Mouse (Mus musculus) stomach, embryonic 16.5 days (tissue): ENCODE results near the gene Cfb. TPM values are rescaled to one million over a fixed set of nuclear protein-coding genes. Genes with fewer than 3 reads are reported as not detected.
"Not testable (repeated sequence)": the region's sequence is repeated elsewhere in the genome, so short reads cannot be mapped to it uniquely, and the experiment has no call there.

Source experiments
- ATAC-seq: fragments of 200-750 bp; cut with Nextera tagmentation; 2 replicates; pipeline ENCODE4 v1.8.0; 2017; ENCODE audit warnings: moderate number of reproducible peaks, moderate TSS enrichment; ENCODE audit not compliant: insufficient read depth, low FRiP score
- H3K27ac ChIP-seq: fragments of 300-500 bp; sonication (generic); 2 replicates; pipeline ENCODE4 v1.5.1; 2014; ENCODE audit warnings: low read length
- H3K27me3 ChIP-seq: fragments of 300-500 bp; sonication (generic); 2 replicates; pipeline ENCODE4 v1.6.1; 2014; ENCODE audit warnings: low read length, control low read depth, mixed read lengths; ENCODE audit not compliant: control insufficient read depth, insufficient read depth
- H3K36me3 ChIP-seq: fragments of 300-500 bp; sonication (generic); 2 replicates; pipeline ENCODE4 v1.6.1; 2014; ENCODE audit warnings: low read length; ENCODE audit not compliant: control insufficient read depth, insufficient read depth
- H3K4me1 ChIP-seq: fragments of 300-500 bp; sonication (generic); 2 replicates; pipeline ENCODE4 v1.6.1; 2014; ENCODE audit warnings: low read length, control low read depth, mixed read lengths; ENCODE audit not compliant: control insufficient read depth, insufficient read depth
- H3K4me2 ChIP-seq: fragments of 300-500 bp; sonication (generic); 2 replicates; pipeline ENCODE4 v1.6.1; 2014; ENCODE audit warnings: low read depth, low read length, mixed read lengths
- H3K4me3 ChIP-seq: fragments of 300-500 bp; sonication (generic); replicated peaks from 2 replicates; pipeline ENCODE4 v1.5.1; 2014; ENCODE audit warnings: mild to moderate bottlenecking, low read length
- H3K9ac ChIP-seq: fragments of 300-500 bp; sonication (generic); 2 replicates; pipeline ENCODE4 v1.6.1; 2014; ENCODE audit warnings: low read length
- H3K9me3 ChIP-seq: fragments of 300-500 bp; sonication (generic); replicated peaks from 2 replicates; pipeline ENCODE4 v1.6.1; 2016; ENCODE audit warnings: low read length, control low read depth; ENCODE audit not compliant: control insufficient read depth
- WGBS: fragments of 180-500 bp; shearing (Covaris S2); extraction: QIAGEN DNeasy Blood & Tissue Kit; methylation state at CpG from one replicate; pipeline ENCODE4 v1.1.7; 2014; 5-methylcytosine and 5-hydroxymethylcytosine counted together
- polyA plus RNA-seq: library from polyadenylated mRNA; unstranded; fragments of >200 nt; fragmentation: Nextera tagmentation; extraction: Ambion mirVana; gene quantifications from 2 replicates; pipeline ENCODE4 v1.2.1, GENCODE M21; 2015

The Cfb gene
- polyA plus RNA-seq, 1 experiment from 2014 or later = 27.8 TPM

DNA sequence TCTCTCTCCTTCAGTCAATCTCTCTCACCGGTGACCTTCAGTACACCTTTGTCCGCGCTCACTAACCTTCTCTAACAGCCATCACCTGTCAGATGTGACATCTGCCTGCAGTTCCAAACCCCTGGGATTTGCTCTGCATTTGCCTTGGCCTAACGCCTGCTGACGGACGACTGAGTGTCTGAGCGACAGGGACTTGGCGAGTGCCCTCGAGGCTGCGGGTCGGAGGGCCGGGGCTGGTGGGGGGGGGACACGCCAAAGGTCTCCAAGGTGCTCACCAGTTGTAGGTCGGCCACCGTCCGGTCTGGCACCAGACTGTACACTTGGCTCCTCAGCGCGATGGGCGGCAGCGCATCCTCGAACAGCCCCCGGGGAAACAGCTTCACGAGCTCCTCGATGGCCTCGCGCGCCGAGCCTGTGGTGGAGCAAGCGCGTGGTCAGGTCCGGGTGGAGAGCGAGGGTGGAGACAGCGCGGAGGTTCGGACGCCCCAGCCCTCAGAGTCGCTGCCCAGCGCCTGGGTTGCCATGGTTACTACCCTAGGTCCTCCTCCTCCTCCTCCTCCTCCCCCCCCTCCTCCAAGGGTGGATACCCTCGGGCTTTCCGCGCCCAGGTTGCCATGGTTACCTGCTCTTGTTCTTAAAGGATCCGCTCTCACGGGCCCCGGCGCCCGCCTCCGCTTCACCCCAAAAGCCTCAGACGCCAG lies 26.0 kb downstream of the Cfb start:
- 3% methylated on average over 48 of the region's 48 CpGs for WGBS
- H3K9me3 ChIP-seq = no peaks in the 10 kb centered on the region
- H3K4me1 ChIP-seq = peaks cover 14% of the 10 kb centered on the region
- H3K9ac ChIP-seq = peak overlapping the region; percentile 79
- H3K27me3 ChIP-seq = no peaks in the 10 kb centered on the region
- H3K4me3 ChIP-seq = peak overlapping the region; percentile 85
- peaks cover 6% of the 10 kb centered on the region; the same call in 1 of the 2 replicates for H3K36me3 ChIP-seq
- H3K27ac ChIP-seq = peak overlapping the region; percentile 61; the same call in 1 of the 2 replicates
- peak; percentile 71 for ATAC-seq
- peak overlapping the region; percentile 98 for H3K4me2 ChIP-seq

DNA sequence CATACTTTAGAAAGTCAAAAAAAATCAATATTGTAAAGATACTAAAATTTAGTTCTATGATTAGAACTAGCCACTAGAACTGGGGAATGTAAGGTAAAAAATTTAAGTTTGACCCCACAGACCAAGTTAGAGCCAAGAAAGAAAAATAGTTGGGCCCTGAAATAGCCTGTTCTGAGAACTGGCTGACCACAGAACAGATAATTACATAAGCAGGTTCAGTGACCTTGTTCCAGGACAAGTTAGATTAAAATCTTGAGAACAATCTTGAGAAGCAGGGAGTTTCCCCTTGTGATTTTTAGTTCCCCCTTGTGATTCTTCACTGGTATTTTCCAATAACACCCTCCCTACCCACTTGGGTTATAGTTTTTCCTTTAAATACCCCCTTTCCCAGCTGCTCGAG lies 31.5 kb downstream of the Cfb start:
- not testable (repeated sequence) for H3K27me3 ChIP-seq, H3K4me1 ChIP-seq, H3K4me2 ChIP-seq, H3K9ac ChIP-seq, H3K9me3 ChIP-seq, H3K4me3 ChIP-seq, H3K27ac ChIP-seq, ATAC-seq
- WGBS = 95% methylated on average over 1 of the region's 1 CpGs
- peaks cover 26% of the 10 kb centered on the region for H3K36me3 ChIP-seq

DNA sequence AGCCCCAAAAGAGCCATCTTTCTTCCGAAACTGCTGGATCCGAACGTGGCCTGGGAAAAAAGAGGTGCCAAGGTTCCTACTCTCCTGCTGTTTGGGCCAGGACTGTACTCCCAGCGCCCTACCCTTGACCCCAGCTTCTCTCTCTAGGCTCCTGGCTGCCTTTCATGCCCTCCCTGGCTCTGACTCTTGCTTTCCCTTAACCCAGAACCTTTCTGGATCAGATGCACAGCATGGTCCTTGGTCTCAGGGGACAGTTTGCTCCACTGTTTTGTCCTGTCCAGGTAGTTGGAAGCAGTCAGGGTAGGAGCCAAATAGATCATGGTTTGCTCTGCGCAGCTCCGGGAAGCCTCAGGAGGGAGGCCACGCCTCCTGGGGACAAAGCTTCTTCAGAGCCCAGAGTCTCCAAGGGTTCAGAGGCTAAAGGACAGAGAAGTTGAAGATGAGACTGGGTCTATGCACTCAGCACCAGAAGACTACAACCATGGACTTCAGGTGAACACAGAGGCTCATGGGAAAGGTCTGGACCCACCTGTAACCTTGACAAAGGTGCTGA lies 47.4 kb downstream of the Cfb start:
- ATAC-seq = no peak
- Histone ChIP-seq H3K9me3 (no peaks in the 10 kb centered on the region), H3K27me3 (no peaks in the 10 kb centered on the region), H3K4me2 (no peak overlapping the region), H3K27ac (no peak overlapping the region), H3K4me1 (no peaks in the 10 kb centered on the region), H3K9ac (no peak overlapping the region), H3K4me3 (no peak overlapping the region), H3K36me3 (no peaks in the 10 kb centered on the region)
- 74% methylated on average over 7 of the region's 7 CpGs for WGBS

DNA sequence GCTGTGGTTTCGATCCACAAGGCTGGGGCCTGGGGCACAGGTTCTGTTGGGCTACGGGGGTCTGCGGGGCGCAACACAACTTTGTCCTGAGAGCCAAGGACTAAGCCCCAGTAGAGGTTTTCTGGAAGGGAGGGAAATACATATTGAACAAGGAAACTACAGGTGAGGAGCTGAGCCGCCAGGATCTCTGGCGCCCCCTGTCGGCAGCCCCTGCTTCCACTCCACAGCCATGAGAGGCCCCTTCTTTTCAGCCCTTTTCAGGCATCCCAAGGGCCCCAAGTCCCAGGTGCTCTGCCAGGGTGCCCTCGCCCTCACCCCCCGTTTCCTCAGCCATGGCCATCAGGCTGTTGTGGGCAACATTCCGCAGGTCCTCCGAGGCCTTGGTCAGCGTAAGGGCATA lies 48.6 kb downstream of the Cfb start:
- WGBS = 58% methylated on average over 11 of the region's 12 CpGs
- H3K27ac ChIP-seq, H3K9ac ChIP-seq, H3K9me3 ChIP-seq, H3K36me3 ChIP-seq, H3K27me3 ChIP-seq, ATAC-seq, H3K4me2 ChIP-seq, H3K4me1 ChIP-seq, H3K4me3 ChIP-seq: not testable (repeated sequence)

DNA sequence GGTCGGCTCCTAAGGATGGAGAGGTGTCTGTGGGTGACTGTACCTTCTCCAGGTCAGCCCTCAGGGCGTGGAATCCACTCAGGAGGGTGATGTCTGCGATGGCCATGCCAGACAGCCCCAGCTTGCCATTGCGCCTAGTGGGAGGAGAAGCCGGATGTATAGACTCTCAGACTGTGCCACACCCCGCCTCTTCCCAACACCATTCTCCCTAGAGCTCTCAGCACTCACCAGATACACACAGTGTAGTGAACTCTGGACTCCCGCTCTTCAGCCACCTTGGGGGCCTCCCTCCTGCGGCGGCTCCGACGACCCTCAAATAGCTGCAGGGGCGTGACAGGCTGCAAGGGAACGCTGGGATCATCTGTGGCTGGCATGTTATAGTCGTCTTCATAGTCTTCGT lies 51.0 kb downstream of the Cfb start:
- H3K4me3 ChIP-seq = no peak overlapping the region
- ATAC-seq = no peak
- H3K27me3 ChIP-seq = no peaks in the 10 kb centered on the region
- no peaks in the 10 kb centered on the region for H3K36me3 ChIP-seq
- 66% methylated on average over 15 of the region's 15 CpGs for WGBS
- no peaks in the 10 kb centered on the region for H3K9me3 ChIP-seq
- no peaks in the 10 kb centered on the region for H3K4me1 ChIP-seq
- no peak overlapping the region for H3K4me2 ChIP-seq
- no peak overlapping the region for H3K9ac ChIP-seq
- H3K27ac ChIP-seq = no peak overlapping the region

DNA sequence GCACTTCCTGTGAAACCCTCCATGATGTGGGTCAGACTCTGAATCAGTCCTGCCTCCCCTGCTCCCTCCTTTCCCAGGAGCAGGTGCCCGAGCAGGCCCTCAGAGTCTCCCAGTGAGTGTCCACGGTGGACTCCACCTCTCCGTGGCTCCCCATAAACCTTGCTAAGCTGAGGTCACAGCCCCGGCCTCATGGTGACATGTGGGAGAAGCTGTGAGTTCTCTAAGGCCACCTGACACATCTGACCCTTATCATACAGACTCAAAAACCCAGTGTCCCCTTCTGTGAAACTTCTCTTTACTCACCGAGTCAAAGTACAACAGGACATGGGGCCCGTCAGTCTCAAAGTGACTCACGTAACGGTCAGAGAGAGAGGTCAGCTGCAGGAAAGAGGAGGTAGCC lies 51.5 kb downstream of the Cfb start:
- not testable (repeated sequence) for H3K36me3 ChIP-seq, H3K4me2 ChIP-seq, H3K4me1 ChIP-seq, H3K27me3 ChIP-seq, ATAC-seq, H3K4me3 ChIP-seq, H3K9ac ChIP-seq, H3K27ac ChIP-seq, H3K9me3 ChIP-seq
- 80% methylated on average over 8 of the region's 8 CpGs for WGBS

DNA sequence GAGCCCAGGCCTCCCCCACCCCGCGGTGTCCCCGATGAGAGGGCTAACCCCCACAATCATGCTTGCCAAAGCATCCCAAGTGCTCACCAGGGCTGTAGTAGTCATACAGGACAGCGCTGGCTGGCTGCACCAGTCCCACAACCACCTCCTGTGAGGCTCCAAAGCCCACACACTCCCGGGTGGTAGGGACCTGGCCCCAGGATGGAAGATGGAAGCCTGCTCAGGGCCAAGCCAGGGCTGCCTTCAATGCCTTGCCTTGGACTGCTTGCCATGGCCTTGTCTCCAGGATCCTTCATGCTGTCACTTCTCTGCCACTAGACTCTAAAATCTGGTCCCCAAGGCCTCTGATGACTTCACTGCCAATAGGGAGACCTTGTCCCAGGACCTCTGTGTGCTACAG lies 51.9 kb downstream of the Cfb start:
- H3K27ac ChIP-seq, H3K4me1 ChIP-seq, H3K9me3 ChIP-seq, H3K4me2 ChIP-seq, H3K9ac ChIP-seq, H3K27me3 ChIP-seq, ATAC-seq, H3K4me3 ChIP-seq, H3K36me3 ChIP-seq: not testable (repeated sequence)
- 90% methylated on average over 5 of the region's 5 CpGs for WGBS

DNA sequence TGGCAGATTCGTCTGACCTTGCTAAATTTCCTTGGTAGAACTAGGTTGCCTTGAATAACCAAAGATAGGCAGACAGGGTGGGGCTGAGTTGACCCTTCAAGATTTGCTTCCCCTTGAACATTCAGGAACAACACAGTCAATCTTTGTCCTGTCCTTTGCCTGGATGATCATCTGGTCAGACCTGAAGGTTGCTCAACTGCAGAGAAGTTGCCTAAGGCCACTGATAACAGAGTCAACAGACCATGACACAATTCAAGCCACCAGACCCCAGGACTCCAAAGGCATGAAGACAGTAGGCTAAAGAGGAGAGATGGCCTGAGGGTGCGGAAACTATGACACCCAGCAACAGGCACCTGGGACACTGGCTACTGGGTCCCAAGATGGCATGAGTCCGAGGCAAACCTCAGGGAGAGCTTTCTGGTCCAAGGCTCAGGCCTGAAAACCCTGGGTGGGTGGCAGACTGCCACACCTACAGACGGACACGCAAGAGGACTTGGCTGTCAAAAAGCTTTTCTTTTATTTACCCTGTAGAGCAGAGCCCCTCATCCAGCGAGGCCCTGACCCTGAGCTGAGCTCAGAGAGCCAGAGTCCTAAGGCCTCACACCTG lies 53.6 kb downstream of the Cfb start:
- Histone ChIP-seq H3K9ac (no peak overlapping the region), H3K9me3 (no peaks in the 10 kb centered on the region; the same call in 1 of the 2 replicates), H3K4me3 (no peak overlapping the region), H3K27ac (no peak overlapping the region), H3K27me3 (no peaks in the 10 kb centered on the region), H3K4me2 (no peak overlapping the region), H3K4me1 (no peaks in the 10 kb centered on the region), H3K36me3 (no peaks in the 10 kb centered on the region)
- WGBS = 73% methylated on average over 6 of the region's 6 CpGs
- no peak for ATAC-seq

DNA sequence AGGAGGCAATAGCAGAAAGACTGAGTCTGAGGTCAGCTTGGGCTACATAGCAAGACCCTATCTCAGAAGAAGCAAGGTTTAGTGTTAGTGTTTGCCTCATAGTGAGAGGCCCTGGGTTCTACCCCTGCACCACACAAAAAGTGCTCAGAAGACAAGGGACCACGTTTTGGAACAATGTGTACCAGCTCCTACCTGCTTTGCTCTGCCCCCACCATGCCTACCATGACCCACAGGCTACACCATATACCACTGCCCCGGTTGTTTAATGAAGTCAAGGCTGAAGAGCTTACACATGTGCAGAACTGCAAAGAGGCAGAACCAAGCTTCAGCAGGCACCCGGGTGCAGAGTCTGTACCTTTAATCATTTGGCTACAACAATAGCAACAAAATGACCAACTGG lies 55.1 kb downstream of the Cfb start:
- H3K4me3 ChIP-seq = no peak overlapping the region
- no peak overlapping the region for H3K9ac ChIP-seq
- H3K9me3 ChIP-seq = no peaks in the 10 kb centered on the region; the same call in 1 of the 2 replicates
- no peaks in the 10 kb centered on the region for H3K27me3 ChIP-seq
- H3K4me2 ChIP-seq = no peak overlapping the region
- H3K36me3 ChIP-seq = no peaks in the 10 kb centered on the region
- no peaks in the 10 kb centered on the region for H3K4me1 ChIP-seq
- no peak for ATAC-seq
- no peak overlapping the region for H3K27ac ChIP-seq
- 60% methylated on average over 3 of the region's 3 CpGs for WGBS
